Mouse (Mus musculus) cerebellum, adult 8-10 months (tissue): ENCODE data around the gene Bcl2a1a.
"Not testable (repeated sequence)": the region's sequence is repeated elsewhere in the genome, so short reads cannot be mapped to it uniquely, and the experiment has no call there.

Experiments
- DNase-seq: peaks from one replicate; pipeline ENCODE4 v3.0.0; 2022

The Bcl2a1a gene

GRCm38 (mm10) chr9:88956670-88957153 is at the start of gene Bcl2a1a:
Bcl2a1a (plus strand) TSS chr9:88956900.
- not testable (repeated sequence) for DNase-seq

- not testable (repeated sequence) for DNase-seq
These were observed 40.1 kb upstream of the Bcl2a1a start for GRCm38 (mm10) chr9:88916576-88916975.

GRCm38 (mm10) chr9:88938312-88938711 is 18.4 kb upstream of the Bcl2a1a start:
- DNase-seq: not testable (repeated sequence)

DNA sequence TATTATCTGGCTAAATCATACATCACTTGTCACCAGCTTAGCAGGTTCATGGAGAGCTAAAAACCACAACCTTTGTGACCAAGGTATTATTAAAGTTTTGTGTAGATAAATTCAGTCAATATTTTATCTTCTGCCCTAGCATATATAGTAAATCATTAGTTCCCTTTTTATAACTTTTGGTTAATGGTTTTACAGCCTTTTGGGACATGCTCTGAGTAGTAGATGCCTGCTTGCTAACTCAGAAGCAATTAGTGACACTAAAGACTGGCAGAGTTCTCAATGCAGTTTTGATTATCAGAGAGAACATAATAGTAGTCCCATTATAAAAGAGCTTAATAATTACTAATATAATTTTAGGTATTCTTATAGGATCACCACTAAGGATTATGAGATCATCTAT is 5.2 kb upstream of the Bcl2a1a start:
- not testable (repeated sequence) for DNase-seq

DNA sequence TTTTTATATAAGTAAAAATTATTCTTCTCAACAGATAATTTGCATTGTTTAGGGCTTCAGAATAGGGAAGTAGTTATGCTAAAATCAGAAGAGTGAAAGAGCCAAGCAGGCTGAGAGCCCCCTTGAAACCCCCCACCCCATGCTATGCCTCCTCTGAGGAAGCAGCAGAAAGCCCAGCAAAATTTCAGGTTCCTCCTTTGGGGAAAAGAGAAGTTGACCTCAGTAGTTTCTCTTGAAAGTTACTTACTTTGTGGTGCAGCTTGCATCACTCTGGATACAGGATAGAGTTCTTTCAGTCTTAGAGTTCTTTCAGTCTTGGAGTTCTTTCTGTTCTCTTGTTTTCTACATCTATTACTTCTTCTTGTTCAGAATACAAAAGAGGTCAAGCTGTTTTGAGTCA is 3.5 kb upstream of the Bcl2a1a start:
- DNase-seq: not testable (repeated sequence)

DNA sequence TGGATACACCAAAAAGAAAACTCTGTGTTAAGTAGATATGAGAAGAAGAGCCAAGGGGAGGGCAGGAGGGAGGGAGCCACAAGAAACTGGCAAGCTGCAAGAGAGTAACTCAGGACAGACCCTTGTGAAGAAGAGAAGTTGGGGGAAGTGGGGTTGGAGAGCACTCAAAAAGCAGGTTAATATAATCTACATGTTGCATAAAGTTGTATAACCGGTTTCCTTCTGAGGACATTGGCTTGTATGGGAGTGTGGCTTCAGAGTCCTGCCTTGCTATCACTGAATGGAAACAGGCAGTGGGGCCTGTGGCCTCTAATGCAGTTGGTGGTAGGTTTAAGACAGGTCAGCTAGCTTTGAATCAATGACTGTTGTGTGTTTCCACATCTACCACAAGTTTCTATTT is 1.5 kb upstream of the Bcl2a1a start:
- DNase-seq: not testable (repeated sequence)

DNA sequence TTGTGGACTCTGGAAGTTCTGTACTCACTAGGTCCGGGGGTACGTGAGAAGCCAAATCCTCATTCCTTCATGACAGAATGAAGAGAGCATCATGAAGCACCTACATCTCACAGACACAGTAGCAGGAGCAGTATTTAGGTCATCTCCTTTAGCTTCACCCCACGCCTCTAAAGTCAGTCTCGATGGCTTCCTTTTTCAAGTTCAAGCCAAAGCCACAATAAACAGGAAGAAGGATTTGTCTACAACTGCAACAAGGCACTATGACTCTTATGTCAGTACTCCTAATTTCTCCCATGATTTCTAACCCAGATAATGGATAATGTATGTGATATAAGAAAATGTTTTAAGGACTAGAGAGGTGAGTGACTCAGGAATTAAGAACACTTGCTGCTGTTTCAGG is 665 bp upstream of the Bcl2a1a start:
- not testable (repeated sequence) for DNase-seq

GRCm38 (mm10) chr9:88958891-88959290 is 2.2 kb downstream of the Bcl2a1a start:
- no peak for DNase-seq

GRCm38 (mm10) chr9:88959981-88960380 is 3.3 kb downstream of the Bcl2a1a start:
- not testable (repeated sequence) for DNase-seq

DNA sequence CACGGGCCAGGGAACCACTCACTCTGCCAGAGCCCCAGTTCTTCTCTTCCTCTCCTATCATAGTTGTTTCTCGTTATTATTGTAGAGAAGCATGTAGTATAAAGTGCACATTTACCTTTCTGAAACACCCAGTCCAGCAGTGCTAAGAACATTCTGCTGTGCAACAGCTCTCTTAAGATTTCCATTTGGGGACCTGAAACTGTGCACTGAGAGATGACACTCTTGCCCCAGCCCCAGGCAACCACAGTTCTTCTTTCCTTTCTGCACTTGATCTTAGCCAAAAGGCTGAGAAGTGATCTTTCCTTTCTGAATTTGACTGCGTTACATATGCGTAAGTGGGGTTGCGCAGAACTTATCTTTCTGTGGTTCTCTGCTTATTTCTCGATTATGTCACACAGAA is 9.8 kb downstream of the Bcl2a1a start:
- DNase-seq: not testable (repeated sequence)

- DNase-seq: not testable (repeated sequence)
These were observed 12.8 kb downstream of the Bcl2a1a start for GRCm38 (mm10) chr9:88969502-88969901.

DNA sequence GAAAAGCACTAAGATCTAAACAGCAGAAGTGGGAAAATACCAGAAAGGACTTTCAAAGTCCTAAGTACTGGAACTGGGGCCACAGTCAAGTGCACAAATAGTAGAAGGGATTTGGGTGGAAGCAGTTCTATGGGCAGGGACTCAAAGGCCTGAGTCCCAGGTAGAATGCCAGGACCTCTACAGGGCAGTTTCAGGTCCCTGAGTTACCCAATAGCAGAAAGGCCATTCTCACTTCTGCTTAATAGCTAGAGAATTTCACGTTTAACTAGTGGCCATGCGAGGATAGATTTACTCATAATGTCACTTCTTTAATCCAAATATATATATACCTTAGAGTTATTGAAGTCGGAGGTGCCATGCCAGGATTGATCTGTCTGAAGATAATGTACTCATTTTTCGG is 20.2 kb downstream of the Bcl2a1a start:
- not testable (repeated sequence) for DNase-seq

DNA sequence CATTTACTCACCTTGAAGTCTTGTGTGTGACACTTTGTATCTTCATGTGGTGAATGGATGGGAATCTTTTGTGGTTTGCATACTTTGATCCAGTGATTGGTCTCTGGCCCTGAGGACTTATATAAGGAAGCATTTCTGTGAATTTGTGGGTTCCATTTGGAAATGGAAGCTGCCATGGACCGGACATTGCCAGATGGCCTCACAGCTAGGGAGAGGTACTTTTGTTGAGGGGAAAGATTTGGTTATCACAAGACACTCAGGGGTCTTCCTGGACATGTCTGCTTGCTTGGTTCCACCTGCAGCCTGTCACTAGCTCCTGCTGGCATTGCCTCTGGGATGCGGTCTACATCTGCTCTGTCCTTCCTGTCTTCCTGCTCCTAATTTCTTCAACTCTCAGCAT is 23.1 kb downstream of the Bcl2a1a start:
- not testable (repeated sequence) for DNase-seq

DNA sequence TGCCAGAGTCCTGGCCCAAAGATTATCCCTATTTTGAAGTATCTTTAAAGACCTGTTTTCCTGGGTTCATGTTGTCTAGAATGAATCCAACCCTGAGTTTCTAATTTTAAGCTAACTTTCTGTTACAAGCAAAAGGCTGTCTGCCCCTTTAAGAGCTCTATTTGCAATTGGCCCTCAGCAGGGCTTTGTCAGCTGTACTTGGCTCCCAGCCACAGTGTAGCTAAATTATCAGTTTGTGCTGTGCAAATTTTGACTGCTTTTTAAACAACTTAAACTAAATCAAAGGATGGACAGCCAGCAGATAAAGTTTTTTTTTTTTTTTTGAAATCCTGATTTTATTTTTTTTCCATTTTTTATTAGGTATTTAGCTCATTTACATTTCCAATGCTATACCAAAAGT is 44.8 kb downstream of the Bcl2a1a start:
- DNase-seq: not testable (repeated sequence)
